Mouse (Mus musculus): Measurements from ENCODE around the gene Gas1.

DNA sequence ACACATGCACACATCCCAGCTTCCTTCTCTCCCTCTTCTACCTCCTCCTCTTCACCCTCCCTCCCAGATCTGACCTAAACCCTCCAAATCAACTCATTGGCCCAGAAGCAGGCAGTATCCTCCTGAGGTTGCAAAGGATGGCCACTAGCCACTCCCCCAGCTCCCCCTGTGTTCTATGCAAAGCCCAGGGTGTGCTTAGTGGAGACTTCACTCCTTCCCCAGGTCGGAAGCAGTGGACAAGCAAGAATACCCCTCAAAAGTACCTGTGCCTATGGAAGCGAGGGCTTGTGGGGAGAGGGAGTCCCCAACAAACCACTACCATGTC, 29.3 kb downstream of the Gas1 start:
- no peak for TF ChIP-seq GATA1 (IDR thresholded peaks at IDR 0.05; ENCODE audit: borderline replicate concordance, low read length)
- TF ChIP-seq FLI1 (IDR thresholded peaks at IDR 0.05; ENCODE audit: low read length), result no peak

All from megakaryocyte, embryonic 14.5 days (primary cell).